Mouse (Mus musculus) 3T3-L1 (cell line): Measurements from ENCODE around the gene Mras.

Source experiments
- DNase-seq: peaks from one replicate; pipeline ENCODE4 v3.0.0-alpha.2; 2015; ENCODE audit warnings: low read depth, low spot score

Mras gene

DNA sequence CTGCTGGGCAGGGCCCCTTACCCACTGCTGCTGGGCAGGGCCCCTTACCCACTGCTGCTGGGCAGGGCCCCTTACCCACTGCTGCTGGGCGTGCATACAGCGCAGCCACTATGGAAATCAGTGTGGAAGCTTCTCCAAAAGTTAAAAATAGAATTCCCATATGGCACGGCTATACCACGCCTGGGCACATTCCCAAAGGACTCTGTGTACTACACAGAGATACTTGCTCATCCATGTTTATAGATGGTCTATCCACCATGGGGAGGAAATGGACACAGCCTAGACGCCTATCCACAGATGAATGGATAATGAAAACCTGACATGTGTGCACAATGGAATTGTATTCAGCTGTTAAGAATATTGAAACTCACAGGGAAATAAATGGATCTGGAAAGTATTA lies 3.8 kb upstream of the Mras start:
- no peak for DNase-seq

DNA sequence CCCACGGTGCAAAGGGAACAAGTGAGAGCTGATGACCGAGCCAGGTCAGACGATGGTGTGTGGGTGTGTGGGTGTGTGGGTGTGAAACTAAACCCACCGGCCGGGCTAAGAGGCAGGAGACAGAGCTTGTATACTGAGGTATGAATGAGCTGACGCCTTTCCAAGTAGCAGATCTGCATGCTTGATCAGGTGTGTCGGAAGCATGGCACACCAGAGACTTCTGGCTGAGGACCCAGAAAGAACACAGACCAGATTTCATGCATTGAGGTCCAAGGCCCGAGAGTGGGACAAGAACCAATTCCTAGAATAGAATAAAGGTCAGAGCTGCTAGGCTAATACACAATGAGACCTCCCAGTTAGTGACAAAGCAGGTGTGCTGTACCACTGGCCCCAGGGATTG lies 1.9 kb upstream of the Mras start:
- no peak for DNase-seq

DNA sequence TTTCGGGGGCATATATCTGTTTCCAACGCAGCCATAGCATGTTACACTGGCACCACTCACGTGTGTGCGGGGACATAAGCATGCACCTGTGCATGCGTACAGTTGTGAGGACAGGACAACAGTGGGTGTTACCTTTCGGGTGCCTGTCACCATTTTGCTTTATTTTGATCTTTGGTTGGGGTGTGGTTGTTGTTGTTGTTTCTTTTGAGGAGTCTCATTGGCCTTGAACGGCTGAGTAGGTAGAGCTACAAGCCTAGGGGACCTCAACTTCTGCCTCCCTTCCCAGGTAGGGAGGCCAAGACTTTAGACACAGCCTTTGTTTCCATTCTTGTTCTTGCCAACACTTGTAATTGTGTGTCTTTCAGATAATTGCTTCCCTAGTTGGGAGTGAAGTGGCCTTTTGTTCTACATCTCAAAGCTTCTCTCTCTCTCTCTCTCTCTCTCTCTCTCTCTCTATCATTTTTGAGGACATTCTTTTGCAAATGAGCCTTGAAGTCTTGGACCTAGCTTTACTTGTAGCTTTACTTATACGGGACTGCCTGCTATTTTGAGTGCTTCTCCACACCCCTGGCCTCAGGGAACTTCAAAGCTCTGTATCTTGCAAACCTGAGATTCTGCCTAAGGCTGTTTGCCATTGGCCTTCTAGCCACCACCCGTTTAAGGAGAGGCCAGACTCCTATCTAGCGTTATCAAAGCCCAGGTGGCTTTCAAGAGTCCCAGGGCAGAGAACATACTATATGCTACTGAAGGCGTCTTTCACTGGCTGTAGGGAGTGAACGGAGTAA lies 792 bp upstream of the Mras start:
- no peak for DNase-seq

DNA sequence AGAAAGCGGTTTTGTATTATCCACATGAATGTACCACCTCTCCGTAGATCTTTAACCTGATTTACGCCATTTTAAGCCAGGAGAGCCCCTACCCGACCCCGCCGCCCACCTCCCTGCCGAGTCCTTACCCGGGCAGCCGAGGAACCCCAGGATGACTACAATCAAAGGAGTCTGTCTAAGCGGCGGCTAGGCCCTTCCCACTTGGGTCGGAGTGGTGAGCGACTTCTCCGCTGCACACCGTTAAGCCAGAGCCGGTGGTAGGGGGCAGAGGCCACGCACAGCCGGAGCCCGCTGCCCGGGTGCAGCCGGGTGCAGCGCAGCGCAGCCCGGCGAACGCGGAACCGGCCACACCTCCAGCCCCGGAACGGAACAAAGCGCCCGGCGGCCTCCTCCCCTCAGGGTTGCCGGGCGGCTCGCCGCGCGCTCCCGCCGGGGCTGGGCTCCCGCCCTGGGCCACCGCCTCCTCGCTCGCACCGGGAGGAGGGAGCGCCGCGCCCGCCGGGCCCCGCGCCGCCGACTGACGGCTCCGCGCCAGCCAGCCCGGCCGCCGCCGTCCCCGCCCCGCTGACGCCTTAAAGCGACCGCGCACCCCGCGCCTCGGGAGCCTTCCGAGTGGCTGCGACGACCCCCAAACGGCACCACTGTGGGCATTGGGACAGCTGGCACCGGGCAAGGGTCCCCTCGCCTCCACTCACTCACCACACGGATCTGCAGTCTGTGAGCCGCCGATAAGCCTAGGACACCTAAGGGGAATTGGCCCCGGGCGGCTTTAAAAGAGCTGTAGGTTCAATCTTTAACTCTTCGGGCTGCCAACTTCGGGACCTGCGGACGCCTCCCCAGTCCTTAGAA lies 775 bp downstream of the Mras start:
- DNase-seq, result no peak

DNA sequence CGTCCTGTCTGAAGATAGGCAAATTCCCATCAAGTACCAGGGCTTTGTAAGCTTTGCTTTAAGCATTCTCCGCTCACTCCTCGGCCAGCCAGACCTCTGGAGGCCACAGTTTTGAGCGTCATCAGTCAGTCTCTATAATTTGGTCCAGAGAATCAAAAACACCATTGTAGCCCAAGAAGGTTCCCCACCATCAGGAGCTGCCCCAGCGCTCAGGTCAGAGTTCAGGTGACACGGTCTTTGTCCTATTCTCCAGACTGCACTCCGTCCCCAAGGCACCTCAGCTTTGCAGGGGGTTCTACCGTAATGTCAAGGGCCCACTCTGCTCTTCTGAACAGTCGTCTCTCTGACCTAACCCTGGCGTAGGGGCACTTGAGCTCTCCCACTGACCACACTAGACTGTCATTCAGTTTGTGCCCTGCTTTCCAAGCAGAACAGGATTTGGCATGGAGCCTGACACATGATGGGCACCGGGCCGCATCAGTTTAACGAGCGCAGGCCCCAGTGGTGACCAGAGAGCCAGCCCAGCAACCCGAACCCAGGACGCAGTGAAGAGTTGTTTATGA lies 1.5 kb downstream of the Mras start:
- DNase-seq, result peak; percentile 52

DNA sequence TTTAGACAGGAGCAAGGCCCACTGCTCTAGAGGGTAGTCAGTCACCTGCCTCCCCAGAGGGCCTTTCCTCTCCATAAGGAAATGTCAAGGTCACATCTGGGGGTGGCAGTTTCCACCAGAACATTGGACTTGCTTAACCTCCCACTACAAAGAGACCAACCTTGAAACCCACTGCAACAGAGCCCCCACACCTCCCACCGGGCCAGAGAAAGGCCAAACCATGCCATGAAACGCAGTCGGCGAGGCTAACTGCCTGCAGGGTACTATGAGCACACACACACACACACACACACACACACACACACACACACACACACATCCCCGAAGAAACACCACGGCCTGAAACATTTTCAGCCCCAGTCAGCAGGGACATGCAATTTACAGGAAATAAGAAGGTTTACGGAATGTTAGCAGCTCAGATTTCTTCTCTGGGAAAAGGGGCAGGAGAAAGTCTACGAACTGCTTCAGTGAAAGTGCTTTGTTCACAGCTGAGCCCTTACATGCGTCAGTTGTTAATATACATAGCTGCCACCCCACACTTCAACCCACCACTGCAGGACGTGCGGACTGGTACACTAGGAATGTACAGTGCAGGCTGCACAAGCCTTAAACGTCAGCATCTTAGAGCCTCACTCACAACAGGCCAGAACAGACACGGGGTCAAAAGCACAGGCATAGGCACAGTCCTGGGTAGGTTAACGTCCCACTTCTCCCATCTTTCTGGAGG lies 2.1 kb downstream of the Mras start:
- DNase-seq, result peak; percentile 32

DNA sequence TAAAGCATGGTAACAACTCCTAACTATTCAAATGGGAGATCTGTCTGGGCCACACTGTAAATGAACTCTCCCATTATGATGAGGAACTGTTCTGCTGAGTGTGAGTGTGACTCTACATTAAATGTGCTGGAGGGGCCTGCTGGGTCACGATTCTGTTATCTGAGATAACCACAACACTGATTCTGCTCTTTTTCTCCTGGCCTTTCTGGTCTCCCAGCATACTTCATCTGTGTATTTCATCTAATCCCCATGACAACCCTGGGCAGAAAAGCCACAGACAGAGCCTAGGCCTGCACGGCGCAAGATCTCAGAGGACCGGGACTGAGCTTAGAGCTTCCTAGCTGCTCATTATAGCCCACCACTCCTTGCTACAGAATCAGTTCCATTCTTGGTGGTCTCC lies 4.7 kb downstream of the Mras start:
- DNase-seq, result peak; percentile 26

DNA sequence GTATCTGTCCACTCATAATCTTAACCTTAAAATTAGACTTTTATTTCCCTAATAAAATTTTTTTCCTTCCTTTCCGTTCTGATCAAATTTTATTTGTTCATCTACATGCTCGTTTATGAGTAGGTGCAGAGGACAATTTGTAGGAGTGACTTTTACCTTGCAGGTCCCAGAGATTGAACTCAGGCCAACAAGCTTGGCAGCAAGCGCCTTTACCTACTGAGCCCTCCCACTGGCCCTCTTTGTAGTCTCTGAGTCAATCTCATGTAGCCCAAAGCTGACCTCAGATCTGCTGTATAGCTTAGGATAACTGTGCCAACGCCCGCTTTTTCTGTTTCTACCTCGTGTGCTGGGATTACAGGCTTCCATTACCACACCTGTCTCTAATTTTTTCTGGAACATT lies 5.2 kb downstream of the Mras start:
- DNase-seq, result no peak

DNA sequence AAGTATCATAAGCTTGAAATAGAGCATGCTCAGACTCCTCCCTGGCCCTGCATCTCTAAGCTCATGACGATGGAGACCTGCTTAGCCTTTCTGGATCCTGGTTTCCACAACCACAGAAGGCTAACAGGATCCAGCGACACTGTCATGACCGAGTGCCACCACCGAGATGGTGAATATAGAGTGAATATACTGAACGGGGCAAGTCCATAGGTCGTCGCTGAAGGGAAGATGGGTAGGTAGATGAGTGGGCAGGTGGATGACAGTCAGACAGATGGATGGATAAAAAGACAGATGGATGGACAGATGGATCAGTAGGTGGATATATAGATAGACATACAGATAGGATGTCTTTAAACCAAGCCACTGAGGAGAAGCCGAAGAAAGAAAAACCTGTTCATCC lies 5.8 kb downstream of the Mras start:
- DNase-seq, result no peak

DNA sequence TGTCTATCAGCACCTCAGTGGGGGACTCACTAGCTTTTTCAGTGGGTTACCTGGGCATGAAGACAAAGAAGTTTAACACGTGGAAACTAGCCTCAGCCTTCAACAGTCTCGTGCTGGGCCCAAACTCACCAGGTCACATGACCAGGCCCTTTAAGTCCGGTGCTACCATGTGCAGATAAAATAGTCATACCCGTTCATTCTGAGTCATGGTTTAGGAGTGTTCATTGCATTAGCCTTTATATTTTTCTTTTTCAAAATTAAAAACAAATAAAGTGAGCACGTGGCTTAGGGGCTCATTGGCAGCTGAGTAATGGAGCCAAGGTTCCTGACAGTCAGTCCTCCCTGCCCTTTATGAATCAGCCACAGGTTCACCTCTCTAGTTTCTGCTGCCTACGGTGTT lies 6.4 kb downstream of the Mras start:
- DNase-seq, result peak; percentile 40

DNA sequence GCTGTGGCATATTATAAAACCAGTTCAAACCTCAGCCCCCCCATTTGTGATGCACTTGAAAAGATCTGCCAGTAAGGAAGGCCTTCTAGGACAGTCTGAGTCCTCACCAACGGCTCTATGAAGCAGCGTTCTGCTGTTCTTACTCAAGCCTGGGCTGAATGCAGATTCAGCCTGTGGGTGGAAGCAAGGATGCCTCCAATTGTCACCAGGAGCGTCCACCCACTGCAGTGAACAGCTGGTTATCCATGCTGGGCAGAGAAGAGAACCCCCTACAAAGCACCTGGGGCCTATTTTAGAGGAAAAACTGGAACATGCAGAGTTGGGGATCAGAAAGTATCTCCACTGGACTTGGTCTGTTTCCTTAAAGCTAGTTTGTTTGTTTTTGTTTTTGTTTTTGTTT lies 7.3 kb downstream of the Mras start:
- no peak for DNase-seq

DNA sequence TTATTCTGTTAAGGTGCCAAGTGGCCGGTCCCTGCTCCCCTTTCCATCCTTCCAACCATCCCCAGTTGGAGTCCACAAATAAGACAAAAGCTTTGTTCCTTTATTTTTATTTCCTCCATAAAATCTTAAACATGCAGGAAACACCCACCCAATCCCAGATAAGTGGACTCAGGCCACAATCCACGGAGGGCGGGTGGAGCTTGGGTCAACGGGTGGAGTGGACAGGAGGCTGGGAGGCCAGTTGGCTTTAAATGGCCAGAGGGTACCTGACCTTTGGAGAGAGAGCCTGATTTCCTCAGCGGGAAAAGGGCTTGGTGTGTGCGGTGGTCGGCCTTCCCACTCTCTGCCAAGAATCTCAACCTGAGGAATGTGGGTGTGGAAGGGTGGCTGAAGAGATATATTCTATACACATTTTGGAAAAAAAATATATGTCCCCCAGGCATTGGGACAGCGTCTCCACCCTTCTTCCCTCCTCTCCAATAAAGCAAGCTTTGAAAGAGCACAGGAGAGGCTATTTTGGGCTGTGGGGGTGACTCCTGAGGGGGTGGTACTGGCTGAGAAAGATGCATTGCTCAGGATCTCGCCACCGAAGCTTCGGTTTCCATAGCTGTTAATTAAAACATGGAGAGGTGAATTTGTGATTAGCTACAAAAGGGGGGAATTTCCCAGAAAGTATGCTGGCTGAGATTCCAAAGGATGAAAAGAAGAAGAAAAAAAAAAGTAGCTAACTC lies 8.4 kb downstream of the Mras start:
- peak; percentile 55 for DNase-seq

DNA sequence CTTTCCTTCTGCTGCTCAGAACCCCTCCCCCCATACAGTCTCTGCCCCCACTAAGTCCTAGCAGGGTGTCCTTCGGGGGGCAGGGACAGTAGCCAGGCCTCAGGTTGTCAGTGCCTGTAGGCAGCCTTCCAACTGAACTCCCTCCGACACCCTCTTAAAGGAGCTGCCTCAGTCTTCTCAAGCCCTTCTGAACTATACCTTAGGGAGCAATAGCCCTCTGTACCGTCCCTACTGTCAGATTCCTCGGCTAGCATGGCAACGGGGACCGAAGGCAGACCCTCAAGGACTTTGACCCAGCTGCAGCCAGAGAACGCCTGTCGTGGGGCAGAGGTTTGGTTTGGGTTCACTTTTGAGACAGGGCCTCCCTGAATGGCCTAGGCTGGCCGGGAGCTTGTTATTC lies 11.9 kb downstream of the Mras start:
- DNase-seq, result no peak

DNA sequence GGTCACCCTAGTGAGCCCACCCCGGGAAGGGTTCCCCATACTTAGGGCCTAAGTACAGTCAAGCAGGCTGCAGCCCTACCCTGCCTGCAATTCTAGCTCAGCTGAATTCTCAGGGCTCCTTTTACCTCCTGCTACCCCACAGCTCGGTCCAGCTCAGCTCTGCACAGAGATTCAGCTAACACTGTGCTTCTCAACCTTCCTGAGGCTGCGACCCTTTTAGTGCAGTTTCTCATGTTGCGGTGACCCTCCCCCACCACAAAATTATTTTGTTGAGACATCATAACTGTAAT lies 12.7 kb downstream of the Mras start:
- no peak for DNase-seq

DNA sequence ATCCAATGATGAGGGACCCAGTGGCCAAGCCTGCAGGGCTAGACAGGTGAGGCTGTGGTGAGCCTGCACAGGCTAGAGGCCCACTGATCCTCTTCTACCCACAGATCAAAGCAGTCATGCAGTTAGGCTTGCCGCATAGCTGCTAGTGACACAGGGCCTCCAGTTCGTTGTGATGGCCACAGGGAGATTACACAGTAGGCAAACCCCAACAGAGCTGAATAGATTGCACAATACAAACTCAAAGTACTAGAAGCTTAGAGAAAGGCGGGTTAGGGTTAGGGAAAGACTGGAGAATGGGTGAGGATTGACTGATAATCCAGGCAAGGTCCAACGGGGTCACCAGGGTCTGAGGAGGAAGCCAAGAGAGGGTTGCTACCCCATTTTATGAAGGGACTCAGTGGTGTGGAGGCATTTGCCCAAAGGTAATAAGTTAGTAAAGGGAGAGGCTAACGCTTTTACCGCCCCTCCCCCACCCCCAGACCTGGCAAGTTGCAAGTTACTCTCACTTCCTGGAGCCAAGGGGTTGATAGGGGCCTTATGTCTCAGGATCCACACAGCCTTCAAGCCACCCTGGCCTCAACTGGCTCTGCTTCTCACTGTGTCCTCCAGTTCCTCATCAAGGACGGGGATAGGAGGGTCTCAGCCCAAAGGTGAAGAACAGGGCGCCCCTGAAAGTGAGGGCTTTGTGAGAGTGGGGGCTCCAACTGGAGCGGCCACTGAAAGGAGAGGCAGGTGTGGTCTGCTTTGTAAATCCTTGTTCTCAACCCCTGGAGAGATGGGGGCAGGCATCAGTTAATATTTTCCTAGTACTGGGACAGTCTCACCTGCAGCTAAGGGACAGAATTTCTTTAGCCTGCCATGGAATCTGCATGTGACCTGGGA lies 13.2 kb downstream of the Mras start:
- no peak for DNase-seq

DNA sequence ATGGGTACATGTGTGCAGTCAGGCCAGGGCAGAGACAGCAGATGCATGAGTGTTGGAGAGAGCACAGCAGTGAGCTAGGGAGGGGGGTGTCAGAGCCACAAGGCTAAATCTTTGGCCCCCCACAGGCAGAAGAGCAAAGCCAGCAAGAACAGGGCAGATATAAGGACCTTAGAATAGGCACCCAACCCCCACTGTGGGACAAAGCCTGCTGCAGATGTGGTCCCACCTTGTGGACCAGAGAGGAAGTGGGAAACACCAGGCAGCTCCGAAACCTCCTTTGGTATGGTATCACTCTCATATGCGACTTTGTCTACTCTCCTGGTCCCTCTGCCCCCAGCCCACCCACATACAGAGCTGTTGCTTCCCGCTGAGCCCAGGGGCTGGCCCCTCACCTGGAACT lies 15.3 kb downstream of the Mras start:
- DNase-seq, result no peak

DNA sequence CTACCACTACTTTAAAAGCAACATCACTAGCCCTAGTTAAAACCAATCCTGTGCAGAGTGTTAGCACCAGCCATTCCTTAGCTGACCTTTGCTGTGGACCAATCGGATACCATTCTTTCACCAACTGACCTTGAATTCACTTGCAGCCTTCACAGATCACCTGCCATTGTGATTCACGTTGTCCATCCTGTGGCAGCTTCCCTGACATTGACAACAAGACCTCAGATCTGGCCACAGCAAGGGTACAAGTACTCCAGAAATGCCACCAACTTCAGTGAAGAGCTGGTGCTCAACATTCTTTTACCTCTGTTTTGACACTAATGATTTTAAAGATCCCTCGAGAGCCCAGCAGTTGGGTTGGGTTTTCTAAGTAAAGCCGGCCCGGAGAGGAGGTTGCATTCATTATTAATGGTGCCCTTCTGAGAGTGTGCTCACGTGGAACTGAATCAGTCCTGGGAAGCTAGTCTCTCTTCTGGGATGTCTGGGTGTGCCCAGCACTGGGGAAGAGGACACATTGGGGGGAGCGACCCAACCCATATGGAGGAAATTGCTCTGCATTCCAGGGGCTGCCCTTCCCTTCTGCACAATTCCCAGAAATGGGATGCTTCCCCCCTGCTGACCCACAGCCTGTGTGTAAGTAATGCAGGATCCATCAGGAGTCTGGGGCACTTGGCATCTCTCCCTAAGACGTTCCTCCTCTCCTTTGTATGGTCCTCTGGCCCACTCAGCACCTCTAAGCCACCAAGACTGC lies 17.1 kb downstream of the Mras start:
- DNase-seq, result no peak

DNA sequence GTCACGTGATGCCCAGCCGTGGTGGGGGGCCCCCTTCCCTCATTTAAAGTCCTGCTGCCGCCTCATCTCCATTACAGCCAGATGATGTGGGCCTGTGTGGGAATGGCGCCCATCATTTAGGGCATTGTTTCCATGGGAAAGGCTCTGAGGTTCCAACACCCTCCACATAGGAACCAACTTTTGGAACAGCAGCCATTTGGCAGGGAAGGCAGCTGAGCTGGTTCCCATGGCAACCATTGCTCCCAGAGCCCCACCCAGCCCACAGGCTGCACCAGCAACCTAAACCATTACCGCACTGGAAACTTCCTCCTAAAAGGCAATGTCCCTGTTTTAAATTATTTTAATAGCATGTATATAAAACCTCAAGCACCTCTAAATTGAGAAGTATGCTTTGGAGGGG lies 18.8 kb downstream of the Mras start:
- peak; percentile 42 for DNase-seq

DNA sequence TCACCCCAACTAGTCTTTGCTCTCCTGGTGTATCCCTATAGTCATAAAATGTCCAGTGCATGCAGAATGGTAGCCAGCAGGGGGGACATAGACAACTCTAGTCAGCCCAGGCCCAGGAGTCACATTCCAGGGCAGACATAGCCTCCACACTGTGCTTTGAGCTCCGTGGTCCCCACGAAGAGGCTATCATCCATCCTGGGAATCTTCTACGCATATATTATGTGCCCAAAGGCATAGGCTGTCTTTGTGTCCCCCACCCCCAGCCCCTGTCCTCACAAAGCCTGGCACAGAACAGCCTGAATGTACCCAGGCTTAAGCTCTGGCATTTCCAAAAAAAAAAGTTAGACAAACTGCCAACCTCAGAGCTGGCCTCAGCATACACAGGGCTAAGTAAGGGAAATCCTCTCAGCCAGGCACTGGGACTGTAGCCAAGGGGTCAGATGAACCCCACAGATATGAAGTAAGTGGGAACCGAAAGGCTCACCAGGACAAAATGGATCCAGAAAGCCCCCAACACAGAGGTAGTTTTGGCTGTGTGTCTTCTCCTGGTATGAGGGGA lies 19.8 kb downstream of the Mras start:
- peak; percentile 31 for DNase-seq

DNA sequence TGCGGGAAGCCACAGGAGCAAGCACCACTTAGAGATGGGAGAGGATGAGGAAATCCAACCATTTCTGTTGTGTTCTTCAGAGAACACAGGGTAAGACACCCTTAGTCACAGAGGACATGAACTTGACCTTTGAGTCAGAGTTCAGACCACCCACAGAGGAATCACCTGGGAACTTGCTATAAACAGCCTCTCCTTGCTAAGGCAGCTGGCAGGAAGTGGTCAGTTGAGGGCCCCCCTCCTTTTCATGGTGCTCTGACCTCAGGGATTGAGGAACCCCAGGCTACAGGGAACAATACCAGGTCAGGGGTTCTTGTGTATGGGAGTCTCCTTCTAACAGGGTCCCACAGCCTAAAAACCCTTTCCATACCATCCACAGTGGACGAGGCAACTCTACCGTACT lies 20.4 kb downstream of the Mras start:
- peak; percentile 33 for DNase-seq
